Mouse (Mus musculus): ENCODE results near the gene Coa4. TPM values are rescaled to one million over a fixed set of nuclear protein-coding genes. Genes with fewer than 3 reads are reported as not detected.
A peak's percentile ranks its signal among the peaks of the same experiment; 100 is the strongest.

The Coa4 gene
- total and polyA plus RNA-seq, 3 experiments, result 8.1 to 13.8 TPM; not detected in 1

DNA sequence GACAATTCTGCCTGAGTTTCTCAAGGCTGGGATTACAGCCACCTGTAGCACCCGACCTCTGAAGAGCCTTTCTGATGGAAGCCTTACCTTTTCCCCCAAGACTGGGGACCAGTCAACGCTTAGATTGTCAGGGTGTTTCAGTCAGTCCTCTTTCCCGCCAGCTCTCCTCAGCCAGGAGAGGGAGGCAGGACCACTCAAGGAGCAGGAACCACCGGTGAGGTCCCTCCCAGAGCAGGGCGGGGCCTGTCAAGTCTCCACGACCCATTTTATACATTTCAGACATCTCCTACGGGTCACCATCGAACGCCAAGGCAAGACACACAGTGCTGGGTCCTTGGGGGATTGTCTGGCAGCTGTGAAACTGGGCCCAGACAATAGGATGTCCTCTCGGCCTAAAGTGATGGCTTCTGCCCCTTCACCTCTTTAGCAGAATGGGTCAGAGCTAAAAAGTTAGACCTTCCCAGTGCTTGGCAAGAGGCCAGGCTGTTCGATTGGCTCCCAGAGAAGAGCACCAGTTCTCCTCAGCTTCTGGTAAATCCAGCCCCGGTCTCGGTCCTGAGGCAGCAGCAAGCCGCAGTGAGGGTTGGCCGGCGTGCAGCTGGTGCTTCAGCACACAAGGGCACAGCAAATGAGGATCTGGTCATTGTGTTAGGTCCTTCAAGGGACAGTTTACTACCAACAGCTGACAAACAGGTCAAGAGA, 36.4 kb upstream of the Coa4 start:
- Histone ChIP-seq H3K27me3 (ENCODE audit: control insufficient read depth in 1 of 2, insufficient read depth in 2 of 2, low read length in 2 of 2) (no peaks in the 10 kb centered on the region), H3K27ac (ENCODE audit: control insufficient read depth, low read depth, low read length) (no peak overlapping the region), H3K79me2 (ENCODE audit: control insufficient read depth, insufficient read depth, low read length, poor library complexity) (peaks cover 10% of the 10 kb centered on the region), H3K4me1 (ENCODE audit: control insufficient read depth in 1 of 2, insufficient read depth in 2 of 2, low read length in 2 of 2) (peaks cover 3 to 19% of the 10 kb centered on the region in 2 experiments; a peak in 3 of 4 replicates), H3K36me3 (ENCODE audit: control insufficient read depth in 1 of 2, insufficient read depth in 2 of 2, low read length in 2 of 2) (peaks cover 0 to 8% of the 10 kb centered on the region in 2 experiments; a peak in 3 of 4 replicates), H3K9ac (ENCODE audit: control insufficient read depth, low read depth, low read length, poor library complexity, severe bottlenecking) (no peak overlapping the region), H3K9me3 (replicated peaks; ENCODE audit: insufficient read depth, low read length) (no peaks in the 10 kb centered on the region), H3K4me3 (ENCODE audit: control insufficient read depth in 1 of 2, insufficient read depth in 1 of 2, low read depth in 2 of 2, low read length in 2 of 2) (no peak overlapping the region)
- peak; percentile 39 for DNase-seq (ENCODE audit: low read depth, low spot score)
- TF ChIP-seq USF1 (IDR thresholded peaks at IDR 0.05; ENCODE audit: low read depth, low read length) (no peak), BHLHE40 (IDR thresholded peaks at IDR 0.05; ENCODE audit: borderline replicate concordance, low read depth, low read length) (no peak), NELFE (IDR thresholded peaks at IDR 0.05; ENCODE audit: low read depth, low read length) (no peak), NRF1 (IDR thresholded peaks at IDR 0.05; ENCODE audit: insufficient read depth, low read depth, low read length, poor library complexity, severe bottlenecking) (no peak), MXI1 (IDR thresholded peaks at IDR 0.05; ENCODE audit: low read depth, low read length) (no peak), KAT2A (conservative IDR thresholded peaks at IDR 0.05; ENCODE audit: low read depth, low read length) (no peak), MAZ (IDR thresholded peaks at IDR 0.05; ENCODE audit: low read depth, low read length) (no peak)

- H3K9ac ChIP-seq (ENCODE audit: control insufficient read depth, low read depth, low read length, poor library complexity, severe bottlenecking), result no peak overlapping the region; the same call in 1 of the 2 replicates
- peaks cover 0 to 5% of the 10 kb centered on the region in 2 experiments; a peak in 3 of 4 replicates for H3K36me3 ChIP-seq (ENCODE audit: control insufficient read depth in 1 of 2, insufficient read depth in 2 of 2, low read length in 2 of 2)
- DNase-seq (ENCODE audit: low read depth, low spot score), result peak; percentile 50
- H3K4me3 ChIP-seq (ENCODE audit: control insufficient read depth in 1 of 2, insufficient read depth in 1 of 2, low read depth in 2 of 2, low read length in 2 of 2), result no peak overlapping the region
- no peaks in the 10 kb centered on the region for H3K9me3 ChIP-seq (replicated peaks; ENCODE audit: insufficient read depth, low read length)
- H3K27me3 ChIP-seq (ENCODE audit: control insufficient read depth in 1 of 2, insufficient read depth in 2 of 2, low read length in 2 of 2), result no peaks in the 10 kb centered on the region
- peak overlapping the region; percentile 13; the same call in 1 of the 2 replicates for H3K27ac ChIP-seq (ENCODE audit: control insufficient read depth, low read depth, low read length)
- H3K4me1 ChIP-seq (ENCODE audit: control insufficient read depth in 1 of 2, insufficient read depth in 2 of 2, low read length in 2 of 2), result peaks cover 0 to 14% of the 10 kb centered on the region in 2 experiments; a peak in 2 of 4 replicates
- peaks cover 5% of the 10 kb centered on the region for H3K79me2 ChIP-seq (ENCODE audit: control insufficient read depth, insufficient read depth, low read length, poor library complexity)
- TF ChIP-seq MXI1 (IDR thresholded peaks at IDR 0.05; ENCODE audit: low read depth, low read length), result no peak
- TF ChIP-seq MAX (IDR thresholded peaks at IDR 0.05; ENCODE audit: low read length), result no peak
- TF ChIP-seq ZNF384 (IDR thresholded peaks at IDR 0.05; ENCODE audit: low read depth, low read length), result no peak
- TF ChIP-seq USF2 (IDR thresholded peaks at IDR 0.05; ENCODE audit: borderline replicate concordance in 1 of 2, insufficient read depth in 1 of 2, low read depth in 1 of 2, low read length in 2 of 2), result no peak
- peak; percentile 39 for TF ChIP-seq CHD2 (IDR thresholded peaks at IDR 0.05; ENCODE audit: low read length)
- no peak for TF ChIP-seq EP300 (IDR thresholded peaks at IDR 0.05; ENCODE audit: low read depth in 1 of 2, low read length in 2 of 2)
- TF ChIP-seq USF1 (IDR thresholded peaks at IDR 0.05; ENCODE audit: low read depth, low read length), result no peak
- no peak for TF ChIP-seq KAT2A (conservative IDR thresholded peaks at IDR 0.05; ENCODE audit: low read depth, low read length)
- no peak for TF ChIP-seq GATA1 (IDR thresholded peaks at IDR 0.05; ENCODE audit: low read depth, low read length)
- no peak for TF ChIP-seq RAD21 (IDR thresholded peaks at IDR 0.05; ENCODE audit: low read depth, low read length)
- no peak for TF ChIP-seq TBP (IDR thresholded peaks at IDR 0.05; ENCODE audit: low read depth, low read length)
- TF ChIP-seq MAFK (IDR thresholded peaks at IDR 0.05; ENCODE audit: borderline replicate concordance, low read depth, low read length), result no peak
- TF ChIP-seq MAZ (IDR thresholded peaks at IDR 0.05; ENCODE audit: low read depth, low read length), result no peak
- TF ChIP-seq CTCF (IDR thresholded peaks at IDR 0.05 in 2 of 3, conservative IDR thresholded peaks at IDR 0.05 in 1 of 3; ENCODE audit: control insufficient read depth in 1 of 3, insufficient read depth in 1 of 3, low read depth in 2 of 3, low read length in 3 of 3, poor library complexity in 1 of 3, severe bottlenecking in 1 of 3), result no peak
- TF ChIP-seq ZKSCAN1 (IDR thresholded peaks at IDR 0.05; ENCODE audit: low read depth, low read length), result 0 out of 2 replicates have a peak, but pooled peaks have one; percentile 42
- peak; percentile 47; the same call in 1 of the 2 replicates for TF ChIP-seq NELFE (IDR thresholded peaks at IDR 0.05; ENCODE audit: low read depth, low read length)
- TF ChIP-seq ZC3H11A (IDR thresholded peaks at IDR 0.05; ENCODE audit: low read depth, low read length), result no peak
- TF ChIP-seq NRF1 (IDR thresholded peaks at IDR 0.05; ENCODE audit: insufficient read depth, low read depth, low read length, poor library complexity, severe bottlenecking), result no peak
- TF ChIP-seq SMC3 (IDR thresholded peaks at IDR 0.05; ENCODE audit: low read depth, low read length), result peak; percentile 22; the same call in 1 of the 2 replicates
- no peak for TF ChIP-seq ETS1 (IDR thresholded peaks at IDR 0.05; ENCODE audit: low read depth, low read length)
- 0 out of 2 replicates have a peak, but pooled peaks have one; percentile 11 for TF ChIP-seq RCOR1 (IDR thresholded peaks at IDR 0.05; ENCODE audit: low read depth, low read length)
- TF ChIP-seq SIN3A (IDR thresholded peaks at IDR 0.05; ENCODE audit: low read length), result no peak
- TF ChIP-seq MYB (IDR thresholded peaks at IDR 0.05; ENCODE audit: low read depth, low read length), result 0 out of 2 replicates have a peak, but pooled peaks have one; percentile 33
- no peak for TF ChIP-seq E2F4 (IDR thresholded peaks at IDR 0.05; ENCODE audit: borderline replicate concordance, low read depth, low read length)
- peak; percentile 35 to 48 for TF ChIP-seq POLR2A (IDR thresholded peaks at IDR 0.05; ENCODE audit: control insufficient read depth in 1 of 2, insufficient read depth in 1 of 2, low read depth in 1 of 2, low read length in 2 of 2, poor library complexity in 1 of 2)
- no peak for TF ChIP-seq CHD1 (IDR thresholded peaks at IDR 0.05; ENCODE audit: low read depth, low read length)
These were observed 35.6 kb upstream of the Coa4 start for GRCm38 (mm10) chr7:100501027-100501843.
